Mouse (Mus musculus) adipocyte (in vitro differentiated cells): Measurements from ENCODE around the gene Sos1.

ENCODE experiments used
- DNase-seq: peaks from one replicate; pipeline ENCODE4 v3.0.0-alpha.2; 2016; ENCODE audit warnings: low spot score

Gene Sos1

DNA sequence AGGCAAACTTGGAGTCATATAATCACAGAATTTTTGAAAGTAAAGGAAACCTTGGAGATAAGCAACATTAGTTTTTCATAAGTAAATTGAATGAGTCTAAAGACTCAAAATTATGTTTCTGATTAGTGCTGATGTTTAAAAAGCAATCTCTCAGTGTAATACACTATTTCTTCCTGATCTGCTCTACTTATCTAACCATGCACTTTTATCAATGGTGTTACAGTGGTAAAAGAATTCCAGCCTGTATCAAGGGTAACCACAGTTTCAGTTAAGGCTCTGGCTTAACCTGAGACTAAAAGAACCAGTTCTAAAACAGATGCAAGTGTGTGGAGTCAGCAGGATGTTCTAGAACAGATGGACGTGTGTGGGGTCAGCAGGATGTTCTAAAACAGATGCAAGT is 59.3 kb downstream of the Sos1 start:
- no peak for DNase-seq

DNA sequence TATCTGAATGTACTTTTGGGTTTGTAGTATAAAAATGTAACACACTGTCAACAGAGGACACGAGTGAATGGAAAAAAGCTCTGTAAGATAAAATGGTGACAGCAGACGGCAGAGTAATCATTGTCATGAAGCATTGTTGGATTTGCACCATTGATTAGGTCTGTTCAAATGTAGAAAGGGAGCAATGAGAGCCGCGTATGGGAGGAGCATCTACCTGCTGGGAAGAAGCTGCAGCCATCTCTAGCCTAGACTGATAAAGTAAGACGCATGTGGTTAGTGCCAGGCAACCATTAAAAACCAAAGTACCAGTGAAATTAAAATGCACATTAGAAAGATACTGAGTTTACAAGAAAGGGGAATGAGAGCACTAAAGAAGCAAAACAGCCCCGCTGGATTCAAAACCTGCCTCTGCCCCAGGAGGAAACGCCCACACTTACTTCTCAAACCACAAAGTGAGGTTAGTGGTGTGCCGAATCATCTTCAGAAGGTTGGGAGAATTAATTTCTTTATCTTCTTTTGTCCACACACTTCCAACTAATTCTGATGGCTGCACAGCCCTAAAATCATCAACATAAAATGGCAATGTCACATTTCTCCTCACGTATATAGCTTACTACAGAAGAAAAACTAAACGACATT is 61.6 kb downstream of the Sos1 start:
- DNase-seq: no peak

DNA sequence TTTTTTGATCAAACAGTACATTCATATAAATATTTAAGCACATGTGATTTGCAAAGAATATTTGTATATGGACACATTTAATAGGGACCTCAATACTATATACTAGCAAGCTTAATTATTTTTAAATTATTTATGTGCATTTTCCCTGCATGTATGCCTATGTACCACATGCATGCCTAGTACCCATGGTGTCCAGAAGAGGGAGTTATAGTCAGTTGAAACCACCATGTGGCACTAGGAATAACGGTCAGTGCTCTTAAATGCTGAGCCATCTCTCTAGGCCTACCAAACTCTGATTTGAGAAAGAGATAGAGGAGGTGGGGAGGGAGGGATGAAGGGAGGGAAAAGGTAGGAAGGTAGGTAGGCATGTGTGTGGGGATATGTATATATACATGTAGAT is 69.1 kb downstream of the Sos1 start:
- no peak for DNase-seq

DNA sequence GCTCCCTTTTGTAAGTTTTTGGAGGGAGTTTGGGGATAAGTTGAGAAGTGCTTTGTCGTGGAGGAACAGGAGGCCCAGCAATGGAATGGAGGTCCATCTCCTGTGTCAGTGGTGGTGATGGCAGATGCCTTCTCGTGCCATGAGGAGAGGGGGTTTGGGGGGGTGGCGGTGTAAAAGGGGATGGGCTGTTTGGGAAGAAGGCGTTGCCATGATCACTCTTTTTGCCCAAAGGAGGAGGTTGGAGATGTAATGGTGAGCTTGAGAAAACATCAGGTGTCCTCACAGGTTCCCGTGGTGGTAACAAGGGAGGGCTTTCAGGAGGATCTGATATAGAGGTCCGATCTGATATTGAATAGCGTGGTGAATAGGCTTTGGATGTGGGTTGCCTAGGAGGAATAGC is 82.0 kb downstream of the Sos1 start:
- DNase-seq: no peak

DNA sequence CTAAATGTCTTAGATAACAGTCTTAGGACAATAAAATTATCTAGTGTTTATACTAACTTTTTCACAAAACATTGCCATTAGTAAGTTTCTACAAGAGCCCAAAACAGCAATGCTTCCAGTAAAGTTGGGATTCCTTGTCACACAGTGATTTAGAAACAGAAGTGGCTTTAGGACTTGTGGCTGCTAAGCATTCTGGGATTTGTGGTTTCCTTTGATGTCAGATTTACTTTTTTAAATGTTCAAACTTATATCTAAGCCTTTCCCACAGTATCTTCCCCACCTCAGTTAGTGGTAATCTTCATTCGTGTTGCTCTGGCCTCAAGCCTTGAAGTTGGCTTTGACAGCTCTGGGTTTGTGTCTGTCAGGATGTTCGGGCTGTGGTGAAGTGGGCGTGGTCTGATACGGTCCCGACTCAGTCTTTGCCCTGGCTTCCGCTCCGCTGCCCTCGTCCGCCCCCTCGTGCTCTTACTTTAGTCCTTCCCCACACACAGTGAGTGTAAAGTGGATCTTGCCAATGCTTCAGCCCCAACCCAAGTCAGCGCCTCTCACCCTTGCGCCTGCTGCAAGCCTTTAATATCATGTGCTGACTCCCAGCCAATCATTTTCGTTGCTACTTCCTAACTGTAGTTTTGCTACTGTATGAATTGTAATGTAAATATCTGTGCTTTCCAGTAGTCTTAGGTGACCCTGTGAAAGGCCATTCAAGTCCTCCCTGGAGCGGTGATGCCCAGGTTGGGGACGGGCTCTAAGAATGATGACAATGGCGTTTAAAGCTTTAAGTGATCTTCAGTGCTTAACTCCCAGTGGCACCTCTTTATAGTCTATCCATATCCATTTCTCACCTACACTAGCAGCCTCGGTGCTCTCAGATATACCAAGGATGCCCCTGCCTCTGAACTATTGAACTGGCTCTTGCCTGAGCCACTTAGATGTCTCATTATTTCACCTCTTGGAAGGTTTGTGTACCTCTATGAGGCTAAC is 88.5 kb downstream of the Sos1 start:
- DNase-seq: no peak

DNA sequence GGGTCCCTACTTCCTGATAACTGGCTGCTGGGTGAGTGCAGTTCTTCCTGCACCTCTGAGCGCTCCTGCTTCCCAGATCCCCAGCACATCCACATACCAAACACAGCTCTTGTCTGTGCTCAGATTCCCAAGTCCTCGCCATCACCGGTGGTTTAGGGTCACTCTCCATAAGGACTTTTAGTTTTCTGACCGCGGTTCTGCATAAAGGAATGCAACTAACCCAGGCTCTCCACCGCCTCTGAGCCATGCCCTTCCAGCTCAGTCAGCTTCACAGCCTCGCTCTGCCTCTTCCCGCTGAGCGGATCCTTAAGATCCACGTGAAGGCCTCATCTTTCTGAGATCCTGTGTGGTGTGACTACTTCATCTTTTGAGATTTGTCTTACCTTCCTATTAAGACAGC is 90.2 kb downstream of the Sos1 start:
- DNase-seq: no peak

DNA sequence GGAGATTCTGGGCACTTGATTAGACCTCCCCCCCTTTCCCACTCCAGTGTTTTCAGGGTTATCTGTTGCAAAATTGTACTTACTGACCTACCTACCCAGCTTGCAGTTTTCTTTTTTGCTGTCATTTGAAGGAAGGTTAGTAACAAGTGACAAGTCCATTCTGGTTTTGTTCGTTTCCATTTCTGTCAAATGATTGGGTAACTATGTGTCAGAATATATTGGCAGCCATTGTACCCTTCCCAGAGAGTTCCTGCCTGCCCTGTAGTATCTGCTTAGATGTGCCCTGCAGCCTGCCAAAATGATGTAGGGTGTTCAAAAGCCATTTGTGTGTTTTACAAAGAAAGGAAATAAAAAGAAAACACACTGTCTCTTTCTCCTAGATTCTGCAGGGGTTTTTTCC is 94.6 kb downstream of the Sos1 start:
- DNase-seq: peak; percentile 20

DNA sequence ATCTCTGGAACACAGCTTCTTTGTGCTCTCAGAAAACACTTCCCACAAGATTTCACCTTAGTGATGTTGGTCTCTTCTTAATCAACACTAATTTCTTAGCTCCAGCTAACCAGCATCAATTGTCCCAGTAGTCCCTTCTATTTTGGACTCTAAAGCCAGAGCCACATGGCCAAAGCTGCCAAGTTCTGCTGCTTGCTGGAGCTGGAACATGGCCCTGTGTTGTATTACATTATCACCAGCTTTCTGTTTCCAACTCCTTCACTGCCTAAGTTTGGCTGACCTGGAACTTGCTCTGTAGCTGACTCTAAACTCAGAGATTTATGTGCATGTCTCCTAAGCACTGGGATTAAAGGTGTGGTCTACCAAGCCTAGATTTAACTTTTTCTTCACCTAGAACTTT is 101.9 kb downstream of the Sos1 start:
- peak; percentile 42 for DNase-seq

DNA sequence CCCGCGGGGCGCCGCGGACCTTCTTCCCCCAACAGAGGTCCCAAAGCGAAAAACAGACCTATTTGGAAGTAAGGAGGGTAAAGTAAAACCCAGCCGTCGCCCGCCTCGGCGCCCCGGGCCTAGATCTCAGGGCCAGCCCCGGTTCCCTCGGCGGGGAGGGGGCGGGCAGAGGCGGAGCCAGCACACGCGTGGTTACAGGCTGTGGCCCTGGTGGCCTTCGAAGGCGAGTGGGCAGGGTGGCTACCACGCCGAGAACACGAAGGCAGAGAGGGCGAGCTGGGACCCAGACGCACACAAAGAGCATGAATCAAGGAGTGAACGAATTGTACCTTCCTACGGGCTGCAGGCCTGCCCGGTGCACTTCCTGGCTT is 106.5 kb downstream of the Sos1 start:
- no peak for DNase-seq

DNA sequence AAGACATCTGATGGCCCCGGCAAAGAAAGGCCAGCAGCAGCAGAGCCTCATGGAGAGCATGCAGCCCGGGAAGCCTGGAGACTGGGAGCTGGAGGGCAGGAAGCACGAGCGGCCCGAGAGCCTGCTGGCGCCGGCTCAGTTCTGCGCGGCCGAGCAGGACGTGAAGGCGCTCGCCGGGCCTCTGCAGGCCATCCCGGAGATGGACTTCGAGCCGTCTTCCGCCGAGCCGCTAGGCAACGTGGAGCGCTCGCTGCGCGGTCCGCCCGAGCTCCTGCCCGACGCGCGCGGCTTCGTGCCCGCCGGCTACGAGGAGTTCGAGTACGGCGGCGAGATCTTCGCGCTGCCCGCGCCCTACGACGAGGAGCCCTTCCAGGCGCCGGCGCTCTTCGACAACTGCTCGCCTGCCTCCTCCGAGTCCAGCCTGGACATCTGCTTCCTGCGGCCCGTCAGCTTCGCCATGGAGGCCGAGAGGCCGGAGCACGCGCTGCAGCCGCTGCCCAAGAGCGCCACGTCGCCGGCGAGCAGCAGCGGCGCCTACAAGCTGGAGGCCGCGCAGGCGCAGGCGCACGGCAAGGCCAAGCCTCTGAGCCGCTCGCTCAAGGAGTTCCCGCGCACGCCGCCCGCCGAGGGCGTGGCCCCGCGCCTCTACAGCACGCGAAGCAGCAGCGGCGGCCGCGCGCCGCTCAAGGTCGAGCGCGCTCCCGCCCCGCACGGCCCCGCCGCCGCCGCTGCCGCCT is 107.1 kb downstream of the Sos1 start, which contains the start of gene Gm10190:
TSS of gene Gm10190 (minus strand) at position 553 of the 737 bp plus-strand sequence.
- DNase-seq: no peak

DNA sequence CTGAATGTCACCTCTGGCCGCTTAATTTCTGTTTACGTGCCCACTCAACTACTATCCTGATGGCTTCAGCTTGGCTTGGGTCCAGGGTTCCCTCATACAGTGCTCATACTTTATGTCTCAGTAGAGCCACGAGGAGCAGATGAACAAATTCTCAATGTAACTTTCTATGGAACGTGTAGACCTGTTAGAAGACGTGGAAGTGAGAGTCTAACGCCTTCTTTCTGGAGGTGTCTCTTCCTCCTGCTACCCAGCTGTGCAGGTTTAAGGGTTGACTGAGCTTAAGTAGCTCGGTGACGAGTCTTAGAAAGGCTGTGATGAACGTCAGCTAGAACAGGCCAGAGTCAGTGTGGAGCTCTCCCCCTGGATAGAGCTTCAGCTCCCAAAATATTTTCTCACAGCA is 111.6 kb downstream of the Sos1 start:
- DNase-seq: no peak

DNA sequence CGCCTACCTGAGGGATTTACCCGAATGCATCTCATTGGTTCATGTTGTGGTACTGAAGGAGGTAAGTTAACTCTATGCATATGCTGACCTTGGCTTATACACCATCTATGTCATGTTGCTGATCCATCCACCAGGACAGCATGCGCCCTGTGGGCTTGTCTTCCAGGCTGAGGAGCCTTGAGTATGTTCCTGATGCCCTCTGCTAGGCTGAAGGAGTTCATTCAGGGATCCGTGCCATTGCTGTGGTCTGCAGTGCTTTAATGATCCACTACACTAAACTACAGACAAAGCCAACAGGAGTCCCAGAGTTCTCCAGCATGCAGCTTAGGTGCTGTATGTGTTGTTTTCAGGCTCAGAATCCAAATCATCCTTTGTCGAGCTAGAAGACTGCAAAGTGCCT is 113.0 kb downstream of the Sos1 start:
- peak; percentile 62 for DNase-seq

DNA sequence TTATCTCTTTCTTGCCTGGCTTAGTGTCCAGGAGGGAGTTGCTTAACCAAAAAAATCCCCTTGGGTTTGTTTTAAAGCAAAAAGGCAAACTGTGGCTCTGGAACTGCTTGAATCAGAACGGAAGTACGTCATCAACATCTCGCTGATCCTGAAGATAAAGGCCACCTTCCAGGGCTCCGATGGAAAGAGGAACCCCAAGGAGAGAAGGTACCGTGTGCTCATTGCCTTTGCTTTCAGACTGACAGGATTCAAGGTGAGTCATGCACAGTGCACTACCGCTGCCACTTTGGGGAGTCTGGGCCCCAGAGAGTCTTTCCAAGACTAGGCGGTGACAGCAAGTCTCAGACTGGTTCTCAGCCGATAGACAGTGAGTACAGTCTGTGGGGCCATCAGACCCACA is 120.0 kb downstream of the Sos1 start:
- DNase-seq: no peak

DNA sequence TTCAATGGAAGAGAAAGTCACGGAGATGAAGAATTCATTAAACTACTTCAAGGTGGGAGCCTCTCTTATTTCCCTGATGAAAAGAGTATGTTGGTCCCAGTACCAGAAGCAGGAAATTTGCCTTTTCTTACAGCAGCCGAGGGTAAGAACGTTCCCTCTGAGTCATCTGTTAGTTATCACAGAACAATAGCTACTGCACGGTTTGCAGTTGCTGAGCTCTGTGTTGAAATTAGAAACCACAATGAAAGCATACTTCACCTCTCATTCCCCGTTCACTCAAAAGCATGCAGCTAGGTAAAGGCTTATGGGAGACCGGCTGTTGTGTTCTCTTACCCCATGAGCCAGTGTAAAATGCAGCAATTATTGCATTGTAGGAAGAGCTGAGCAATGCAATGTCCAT is 133.0 kb downstream of the Sos1 start:
- DNase-seq: no peak

DNA sequence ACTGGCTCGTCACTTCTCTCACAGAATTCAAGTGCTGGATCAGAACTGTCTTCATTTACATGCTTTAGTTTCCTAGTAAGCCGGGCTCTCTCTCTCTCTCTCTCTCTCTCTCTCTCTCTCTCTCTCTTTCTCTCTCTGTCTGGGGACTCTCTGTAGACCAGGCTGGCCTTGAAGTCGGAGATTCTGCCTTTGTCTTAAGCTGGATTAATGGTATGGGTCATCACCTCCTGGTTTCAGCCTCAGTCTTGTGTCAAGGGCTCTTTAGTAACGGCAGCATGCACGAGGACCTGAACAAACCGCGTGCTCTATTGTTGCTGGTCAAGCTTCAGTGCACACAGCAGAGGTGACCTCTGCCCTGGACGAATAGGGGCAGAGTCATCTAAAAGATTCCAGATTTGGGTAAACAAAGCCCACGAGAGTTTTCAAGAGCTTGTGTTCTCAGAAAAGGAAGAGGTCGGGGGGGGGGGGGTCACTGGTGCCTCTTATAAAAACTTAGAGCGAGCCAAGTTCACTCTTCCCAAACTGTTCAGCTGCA is 133.6 kb downstream of the Sos1 start:
- DNase-seq: no peak

DNA sequence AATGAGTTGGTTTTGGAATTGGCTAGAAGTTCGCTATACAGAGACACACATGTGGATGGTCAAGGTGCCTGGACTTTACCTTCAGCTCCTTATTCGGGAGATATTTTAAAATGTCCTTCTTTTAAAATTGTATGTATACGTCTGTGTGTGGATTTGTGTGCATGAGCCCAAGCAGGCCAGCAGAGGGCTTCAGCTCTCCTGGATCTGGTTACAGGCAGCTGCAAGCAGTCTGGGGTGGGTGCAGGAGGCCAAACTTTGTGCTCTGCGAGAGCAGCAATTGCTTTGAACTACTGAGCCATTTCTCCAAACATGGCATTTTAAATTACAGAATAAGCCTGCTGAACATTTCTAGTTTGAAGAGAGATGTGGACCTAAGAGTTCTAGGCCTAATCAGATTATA is 135.0 kb downstream of the Sos1 start:
- no peak for DNase-seq
